Mouse (Mus musculus): ENCODE data around the gene Ror1. TPM values are rescaled to one million over a fixed set of nuclear protein-coding genes. Genes with fewer than 3 reads are reported as not detected.
A peak's percentile ranks its signal among the peaks of the same experiment; 100 is the strongest.

Ror1 gene
- polyA plus RNA-seq, 1 experiment from 2014 or later, result 14.0 TPM

- WGBS, result 54% methylated on average over 4 of the region's 4 CpGs
- Histone ChIP-seq H3K4me1 (peaks cover 29% of the 10 kb centered on the region), H3K36me3 (no peaks in the 10 kb centered on the region), H3K27me3 (ENCODE audit: low read depth, poor library complexity, severe bottlenecking) (no peaks in the 10 kb centered on the region), H3K27ac (no peak overlapping the region), H3K4me3 (no peak overlapping the region), H3K9me3 (replicated peaks) (no peaks in the 10 kb centered on the region)
- DNase-seq (ENCODE audit: low spot score), result no peak
Measured at GRCm38 (mm10) chr4:100208081-100208480, 112.5 kb downstream of the Ror1 start.

GRCm38 (mm10) chr4:100209106-100209505 is 113.5 kb downstream of the Ror1 start:
- Histone ChIP-seq H3K9me3 (replicated peaks) (no peaks in the 10 kb centered on the region), H3K4me3 (no peak overlapping the region), H3K36me3 (no peaks in the 10 kb centered on the region), H3K4me1 (peaks cover 23% of the 10 kb centered on the region), H3K27me3 (ENCODE audit: low read depth, poor library complexity, severe bottlenecking) (no peaks in the 10 kb centered on the region), H3K27ac (no peak overlapping the region)
- WGBS, result 83% methylated on average over 4 of the region's 4 CpGs
- DNase-seq (ENCODE audit: low spot score), result no peak

DNA sequence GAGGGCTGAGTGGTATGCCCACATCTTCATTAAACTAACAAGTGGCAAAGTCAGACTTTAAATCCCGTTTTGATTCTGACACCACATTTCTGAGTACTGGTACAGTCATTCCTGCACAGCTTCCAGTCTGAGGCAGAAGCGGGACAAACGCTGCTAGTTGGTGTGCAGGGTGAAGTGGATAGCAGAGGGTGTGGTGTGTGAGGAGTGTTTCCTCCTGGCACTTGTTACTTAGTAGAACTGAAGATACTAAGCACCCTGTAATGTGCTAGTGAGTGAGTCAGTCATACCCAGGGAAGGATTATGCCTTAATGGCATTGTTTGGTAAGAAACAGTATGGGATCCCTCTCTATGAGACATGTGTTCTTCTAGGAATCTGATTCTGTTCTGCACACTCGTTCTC is 115.7 kb downstream of the Ror1 start:
- no peak overlapping the region for H3K27ac ChIP-seq
- no peaks in the 10 kb centered on the region for H3K9me3 ChIP-seq (replicated peaks)
- H3K36me3 ChIP-seq, result no peaks in the 10 kb centered on the region
- no peak overlapping the region for H3K4me3 ChIP-seq
- H3K4me1 ChIP-seq, result peaks cover 23% of the 10 kb centered on the region
- DNase-seq (ENCODE audit: low spot score), result no peak
- no peaks in the 10 kb centered on the region for H3K27me3 ChIP-seq (ENCODE audit: low read depth, poor library complexity, severe bottlenecking)
- WGBS, result 87% methylated on average over 4 of the region's 4 CpGs

- Histone ChIP-seq H3K4me3 (no peak overlapping the region), H3K36me3 (no peaks in the 10 kb centered on the region), H3K27me3 (ENCODE audit: low read depth, poor library complexity, severe bottlenecking) (no peaks in the 10 kb centered on the region), H3K27ac (peak overlapping the region; percentile 39; the same call in 1 of the 2 replicates), H3K4me1 (peaks cover 34% of the 10 kb centered on the region), H3K9me3 (replicated peaks) (no peaks in the 10 kb centered on the region)
- DNase-seq (ENCODE audit: low spot score), result peak; percentile 59
- 52% methylated on average over 13 of the region's 13 CpGs for WGBS
Measured at GRCm38 (mm10) chr4:100214324-100215215, 119.0 kb downstream of the Ror1 start.

- Histone ChIP-seq H3K27me3 (ENCODE audit: low read depth, poor library complexity, severe bottlenecking) (no peaks in the 10 kb centered on the region), H3K27ac (no peak overlapping the region), H3K36me3 (no peaks in the 10 kb centered on the region), H3K4me1 (peaks cover 35% of the 10 kb centered on the region), H3K4me3 (no peak overlapping the region), H3K9me3 (replicated peaks) (no peaks in the 10 kb centered on the region)
- DNase-seq (ENCODE audit: low spot score), result no peak
- WGBS, result 34% methylated on average over 3 of the region's 3 CpGs
Measured at GRCm38 (mm10) chr4:100216587-100216986, 121.0 kb downstream of the Ror1 start.

DNA sequence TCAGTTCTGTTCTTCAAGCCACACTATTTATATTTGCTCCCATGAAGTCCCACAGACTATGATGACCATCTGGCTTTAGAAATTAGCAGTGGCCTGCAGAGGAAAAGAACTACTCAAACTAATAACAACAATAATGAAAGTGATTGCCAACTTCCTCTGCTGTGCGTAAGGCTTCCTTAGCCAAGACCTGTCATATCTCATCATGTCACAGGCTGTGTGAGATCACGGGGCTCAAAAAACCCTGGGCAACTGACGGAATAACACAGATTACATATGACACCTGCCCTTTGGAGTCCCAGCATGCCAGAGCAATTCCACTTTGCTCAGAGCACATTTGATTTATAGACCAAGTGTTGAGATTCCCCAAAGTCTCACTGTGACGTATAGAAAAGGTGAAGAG is 123.4 kb downstream of the Ror1 start:
- H3K4me1 ChIP-seq, result peaks cover 56% of the 10 kb centered on the region
- no peak for DNase-seq (ENCODE audit: low spot score)
- H3K9me3 ChIP-seq (replicated peaks), result no peaks in the 10 kb centered on the region
- no peaks in the 10 kb centered on the region for H3K27me3 ChIP-seq (ENCODE audit: low read depth, poor library complexity, severe bottlenecking)
- H3K4me3 ChIP-seq, result no peak overlapping the region
- H3K36me3 ChIP-seq, result no peaks in the 10 kb centered on the region
- no peak overlapping the region for H3K27ac ChIP-seq
- WGBS, result 57% methylated on average over 4 of the region's 4 CpGs

DNA sequence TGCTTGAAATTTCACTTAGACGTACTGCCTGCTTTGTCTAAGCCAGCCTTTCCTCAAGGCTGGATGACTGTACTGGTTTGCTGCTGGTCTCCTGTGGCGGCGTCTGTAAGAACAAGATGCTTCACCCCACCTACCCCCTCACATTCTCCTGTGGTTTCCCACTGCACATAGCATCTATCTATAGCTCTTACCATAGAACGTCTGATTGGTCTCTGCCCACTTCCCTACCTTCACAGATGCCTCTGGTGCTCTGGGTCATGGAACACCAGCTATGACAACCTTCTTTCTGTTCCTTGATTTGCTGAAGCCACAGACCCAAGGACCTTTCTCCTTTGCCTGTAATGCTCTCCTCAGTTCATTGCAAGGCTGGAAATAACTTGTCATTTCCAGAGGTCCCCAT is 124.0 kb downstream of the Ror1 start:
- no peak overlapping the region for H3K27ac ChIP-seq
- H3K9me3 ChIP-seq (replicated peaks), result no peaks in the 10 kb centered on the region
- H3K4me3 ChIP-seq, result no peak overlapping the region
- DNase-seq (ENCODE audit: low spot score), result no peak
- H3K27me3 ChIP-seq (ENCODE audit: low read depth, poor library complexity, severe bottlenecking), result no peaks in the 10 kb centered on the region
- H3K36me3 ChIP-seq, result no peaks in the 10 kb centered on the region
- peaks cover 54% of the 10 kb centered on the region for H3K4me1 ChIP-seq
- 86% methylated on average over 4 of the region's 4 CpGs for WGBS

- no peak for DNase-seq (ENCODE audit: low spot score)
Measured at GRCm38 (mm10) chr4:100221978-100222737, 126.6 kb downstream of the Ror1 start.

DNA sequence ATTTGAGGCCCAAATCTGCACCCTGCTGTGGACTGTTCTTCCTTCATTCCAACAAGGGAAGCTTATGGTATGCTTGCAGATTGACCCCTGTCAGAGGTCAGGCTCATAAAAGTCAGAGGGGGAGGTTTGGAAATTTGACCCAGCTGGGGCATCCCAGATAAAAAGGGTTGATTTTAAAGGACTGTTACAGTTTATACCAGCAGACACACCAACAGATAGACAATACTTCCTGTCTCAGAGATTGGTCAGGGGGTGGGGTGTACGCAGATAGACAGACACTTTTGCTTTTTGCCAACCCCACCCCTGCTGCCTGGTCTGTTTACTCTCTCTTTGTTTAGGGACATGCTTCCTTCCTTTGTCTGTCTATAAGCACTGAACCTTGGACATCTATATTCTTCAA is 127.9 kb downstream of the Ror1 start:
- Histone ChIP-seq H3K9me3 (replicated peaks) (no peaks in the 10 kb centered on the region), H3K4me3 (peak overlapping the region; percentile 13; the same call in 1 of the 2 replicates), H3K36me3 (no peaks in the 10 kb centered on the region), H3K27me3 (ENCODE audit: low read depth, poor library complexity, severe bottlenecking) (no peaks in the 10 kb centered on the region), H3K4me1 (peaks cover 50% of the 10 kb centered on the region), H3K27ac (peak overlapping the region; percentile 50)
- DNase-seq (ENCODE audit: low spot score), result peak; percentile 47
- 13% methylated on average over 1 of the region's 1 CpGs for WGBS

More at GRCm38 (mm10) chr4:100221978-100222737, 126.6 kb downstream of the Ror1 start:
- Histone ChIP-seq H3K4me1 (peaks cover 51% of the 10 kb centered on the region), H3K4me3 (no peak overlapping the region), H3K27me3 (ENCODE audit: low read depth, poor library complexity, severe bottlenecking) (no peaks in the 10 kb centered on the region), H3K9me3 (replicated peaks) (no peaks in the 10 kb centered on the region), H3K27ac (peak overlapping the region; percentile 62), H3K36me3 (no peaks in the 10 kb centered on the region)
- 83% methylated on average over 13 of the region's 13 CpGs for WGBS

DNA sequence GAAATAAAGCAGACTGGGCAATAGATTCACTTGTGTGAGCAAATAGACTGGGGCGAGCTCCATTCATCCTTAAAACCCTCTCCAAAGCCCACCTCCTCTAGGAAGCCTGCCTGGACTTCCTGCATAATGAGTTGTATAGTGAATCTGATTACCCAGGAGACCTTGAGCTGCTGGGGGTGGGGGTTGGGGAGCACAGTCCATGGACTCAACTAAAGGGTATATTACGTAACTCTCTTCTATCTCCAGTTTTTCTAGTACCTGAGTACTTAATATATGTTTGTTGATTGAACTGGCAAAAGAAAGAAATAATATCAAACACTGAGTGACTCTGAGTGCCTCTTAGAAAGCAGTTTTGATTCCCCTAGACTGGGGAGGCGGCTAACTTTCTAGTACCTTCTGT is 128.4 kb downstream of the Ror1 start:
- Histone ChIP-seq H3K4me3 (no peak overlapping the region), H3K4me1 (peaks cover 50% of the 10 kb centered on the region), H3K27me3 (ENCODE audit: low read depth, poor library complexity, severe bottlenecking) (no peaks in the 10 kb centered on the region), H3K27ac (peak overlapping the region; percentile 50), H3K36me3 (no peaks in the 10 kb centered on the region), H3K9me3 (replicated peaks) (no peaks in the 10 kb centered on the region)
- DNase-seq (ENCODE audit: low spot score), result no peak
- WGBS, result 86% methylated on average over 3 of the region's 3 CpGs

GRCm38 (mm10) chr4:100226619-100227018 is 131.0 kb downstream of the Ror1 start:
- WGBS, result 44% methylated on average over 4 of the region's 4 CpGs
- DNase-seq (ENCODE audit: low spot score), result no peak
- no peaks in the 10 kb centered on the region for H3K36me3 ChIP-seq
- 0 out of 2 replicates have a peak overlapping the region, but pooled peaks have one; percentile 7 for H3K27ac ChIP-seq
- H3K4me1 ChIP-seq, result peaks cover 56% of the 10 kb centered on the region
- H3K9me3 ChIP-seq (replicated peaks), result no peaks in the 10 kb centered on the region
- no peak overlapping the region for H3K4me3 ChIP-seq
- H3K27me3 ChIP-seq (ENCODE audit: low read depth, poor library complexity, severe bottlenecking), result no peaks in the 10 kb centered on the region

DNA sequence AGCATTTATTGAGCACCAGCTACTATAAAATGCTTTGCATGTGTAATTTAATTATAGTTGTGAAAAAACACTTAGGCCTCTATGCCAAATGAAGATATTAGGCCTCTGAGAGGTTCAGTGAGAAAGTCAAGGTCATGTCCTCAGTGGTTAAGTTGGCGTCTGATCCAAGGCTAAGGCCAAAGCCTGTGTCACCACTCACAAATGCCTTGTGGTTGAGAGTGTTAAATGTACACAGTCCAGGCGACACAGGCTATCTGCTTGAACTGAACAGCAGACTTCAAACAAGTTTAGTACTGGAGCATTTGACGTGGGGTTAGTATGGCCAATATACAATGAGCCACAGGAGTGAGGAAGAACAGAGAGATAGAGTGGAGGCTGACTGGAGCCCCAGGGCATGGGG is 132.5 kb downstream of the Ror1 start:
- no peak for DNase-seq (ENCODE audit: low spot score)
- WGBS, result 67% methylated on average over 3 of the region's 3 CpGs
- no peak overlapping the region for H3K4me3 ChIP-seq
- H3K9me3 ChIP-seq (replicated peaks), result no peaks in the 10 kb centered on the region
- no peaks in the 10 kb centered on the region for H3K27me3 ChIP-seq (ENCODE audit: low read depth, poor library complexity, severe bottlenecking)
- H3K4me1 ChIP-seq, result peaks cover 42% of the 10 kb centered on the region
- no peak overlapping the region for H3K27ac ChIP-seq
- H3K36me3 ChIP-seq, result no peaks in the 10 kb centered on the region

DNA sequence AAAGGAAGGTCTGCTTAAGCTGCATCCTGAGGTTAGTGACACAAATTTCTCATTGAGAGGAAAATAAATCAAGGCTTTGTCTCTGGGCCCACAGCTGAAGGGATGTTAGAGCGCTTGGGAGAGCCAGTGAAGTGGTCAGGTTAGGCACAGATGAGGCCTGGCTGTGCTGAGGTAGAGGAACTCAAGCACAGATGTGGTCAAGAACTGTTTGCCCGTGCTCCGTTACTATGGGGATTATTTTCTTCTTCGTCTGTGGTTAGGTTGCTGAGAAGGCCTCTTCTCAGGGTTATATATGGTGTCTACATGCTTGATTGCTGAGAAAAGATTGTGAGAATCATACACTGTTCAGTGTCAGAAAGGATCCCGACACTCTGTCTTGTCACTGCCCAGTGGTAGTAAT is 134.7 kb downstream of the Ror1 start:
- no peaks in the 10 kb centered on the region for H3K27me3 ChIP-seq (ENCODE audit: low read depth, poor library complexity, severe bottlenecking)
- no peaks in the 10 kb centered on the region for H3K9me3 ChIP-seq (replicated peaks)
- no peak overlapping the region for H3K27ac ChIP-seq
- no peak overlapping the region for H3K4me3 ChIP-seq
- WGBS, result 32% methylated on average over 5 of the region's 5 CpGs
- H3K4me1 ChIP-seq, result peaks cover 32% of the 10 kb centered on the region
- H3K36me3 ChIP-seq, result no peaks in the 10 kb centered on the region
- no peak for DNase-seq (ENCODE audit: low spot score)

Measured in limb, embryonic 10.5 days (tissue).